Mouse (Mus musculus) T-cell, adult 66 days (primary cell): ENCODE results near the gene Nus1. TPM values are rescaled to one million over a fixed set of nuclear protein-coding genes. Genes with fewer than 3 reads are reported as not detected.

ENCODE experiments used
- total RNA-seq, 2 experiments: library from RNA; stranded (reverse); gene quantifications; 3 replicates in 1 of 2; 4 replicates in 1 of 2; pipeline ENCODE4 v1.2.4; 2023

Gene Nus1
- 10 to 100 TPM; 39.2 to 46.6 TPM for total RNA-seq

GRCm38 (mm10) chr10:52417299-52417997 is at the start of gene Nus1:
Gene Nus1 (plus strand): TSS chr10:52417547.

GRCm38 (mm10) chr10:52381845-52382591 is 35.3 kb upstream of the Nus1 start, which contains the start of gene Gopc:
Gene Gopc (minus strand): TSS chr10:52382124.

GRCm38 (mm10) chr10:52388922-52389430 is 28.4 kb upstream of the Nus1 start, which contains the start of gene Nepn:
Gene Nepn (plus strand): TSS chr10:52388972.

Other genes starting within 250 kb of the Nus1 start
- not detected for gene Ros1, start 222.3 kb upstream of the Nus1 start, total RNA-seq
- under 1 TPM; 0.17 to 0.18 TPM for gene Dcbld1, start 183.9 kb upstream of the Nus1 start, total RNA-seq
- not detected for gene Gm26741, start 58.8 kb upstream of the Nus1 start, total RNA-seq
- 10 to 100 TPM; 23.5 TPM for gene Gopc, start 35.4 kb upstream of the Nus1 start, total RNA-seq
- not detected for gene Nepn, start 28.6 kb upstream of the Nus1 start, total RNA-seq